Mouse (Mus musculus) embryo, embryonic 10.5 days (tissue): ENCODE results near the gene Clmp.
A peak's percentile ranks its signal among the peaks of the same experiment; 100 is the strongest.
"Not testable (repeated sequence)": the region's sequence is repeated elsewhere in the genome, so short reads cannot be mapped to it uniquely, and the experiment has no call there.

Experiments
- DNase-seq: peaks from one replicate; pipeline ENCODE4 v3.0.0-alpha.2; 2015; ENCODE audit warnings: low spot score

Clmp gene

DNA sequence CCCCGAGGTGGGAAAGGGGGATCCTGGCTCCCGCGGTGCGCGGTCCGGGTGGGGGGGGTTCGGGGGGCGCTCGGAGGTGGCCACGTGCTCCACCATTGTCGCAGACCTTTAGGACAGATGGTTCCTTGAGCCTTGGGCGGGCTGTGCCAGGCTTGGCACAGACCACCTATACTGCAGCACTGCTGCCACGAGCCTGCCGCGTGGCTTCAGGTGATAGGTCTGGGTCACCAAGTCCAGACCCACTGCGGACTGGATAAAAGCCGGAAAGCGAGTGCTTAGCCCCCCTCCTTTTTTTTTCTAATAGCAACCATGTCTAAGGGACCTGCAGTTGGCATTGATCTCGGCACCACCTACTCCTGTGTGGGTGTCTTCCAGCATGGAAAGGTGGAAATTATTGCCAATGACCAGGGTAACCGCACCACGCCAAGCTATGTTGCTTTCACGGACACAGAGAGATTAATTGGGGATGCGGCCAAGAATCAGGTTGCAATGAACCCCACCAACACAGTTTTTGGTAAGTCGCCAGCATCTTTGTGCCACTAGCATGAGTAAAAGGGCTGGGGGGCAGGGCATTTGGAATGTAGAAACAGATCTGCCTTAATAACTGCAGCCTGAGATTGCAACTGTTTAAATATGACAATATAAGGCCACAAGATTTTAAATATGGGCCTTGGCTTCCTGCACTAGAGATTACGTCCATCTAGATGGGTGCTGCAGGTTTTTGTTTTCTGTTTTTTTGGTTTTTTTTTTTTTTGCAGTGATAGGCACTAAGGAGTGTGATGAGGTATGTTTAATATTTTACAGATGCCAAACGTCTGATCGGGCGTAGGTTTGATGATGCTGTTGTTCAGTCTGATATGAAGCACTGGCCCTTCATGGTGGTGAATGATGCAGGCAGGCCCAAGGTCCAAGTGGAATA is 116.1 kb downstream of the Clmp start:
- DNase-seq, result peak; percentile 63

DNA sequence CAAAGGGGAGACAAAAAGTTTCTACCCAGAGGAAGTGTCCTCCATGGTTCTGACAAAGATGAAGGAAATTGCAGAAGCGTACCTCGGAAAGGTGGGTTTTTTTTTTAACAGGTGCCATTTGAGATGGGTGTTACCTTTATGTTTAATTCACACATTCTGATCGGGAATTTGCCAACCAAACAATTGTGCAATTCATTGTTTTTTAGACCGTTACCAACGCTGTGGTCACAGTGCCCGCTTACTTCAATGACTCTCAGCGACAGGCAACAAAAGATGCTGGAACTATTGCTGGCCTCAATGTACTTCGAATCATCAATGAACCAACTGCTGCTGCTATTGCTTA is 116.7 kb downstream of the Clmp start:
- not testable (repeated sequence) for DNase-seq

DNA sequence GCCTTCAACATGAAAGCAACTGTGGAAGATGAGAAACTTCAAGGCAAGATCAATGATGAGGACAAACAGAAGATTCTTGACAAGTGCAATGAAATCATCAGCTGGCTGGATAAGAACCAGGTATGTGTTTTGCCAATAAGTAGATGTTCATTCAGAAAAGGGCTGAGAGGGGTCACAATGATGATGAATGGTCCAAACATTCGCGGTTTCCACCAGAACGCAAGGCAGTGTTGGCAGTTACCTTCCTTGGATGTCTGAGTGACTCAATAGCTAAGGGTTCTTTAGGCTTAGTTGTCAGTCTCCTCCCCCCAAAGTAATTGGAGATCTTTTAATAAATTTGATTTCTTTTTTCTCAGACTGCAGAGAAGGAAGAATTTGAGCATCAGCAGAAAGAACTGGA is 118.8 kb downstream of the Clmp start:
- not testable (repeated sequence) for DNase-seq

DNA sequence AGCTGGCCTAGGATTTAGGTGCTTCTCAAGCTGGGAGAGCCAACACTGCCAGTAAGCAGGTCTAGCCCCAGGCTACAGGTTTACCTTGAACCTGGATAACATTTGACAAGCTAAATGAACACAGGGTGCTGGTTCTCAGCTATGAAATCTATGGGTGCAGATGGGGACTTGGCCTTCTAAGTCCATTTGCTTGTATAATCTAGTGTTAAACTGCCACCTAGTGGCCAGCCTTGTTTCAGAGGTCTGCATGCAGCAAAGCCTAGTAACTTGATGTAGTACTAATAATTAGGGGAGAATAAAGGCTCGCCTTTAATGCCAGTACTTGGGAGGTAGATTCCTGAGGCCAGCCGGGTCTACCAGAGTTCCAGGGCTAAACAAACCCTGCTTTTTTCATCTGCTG is 119.5 kb downstream of the Clmp start:
- DNase-seq, result peak; percentile 83

DNA sequence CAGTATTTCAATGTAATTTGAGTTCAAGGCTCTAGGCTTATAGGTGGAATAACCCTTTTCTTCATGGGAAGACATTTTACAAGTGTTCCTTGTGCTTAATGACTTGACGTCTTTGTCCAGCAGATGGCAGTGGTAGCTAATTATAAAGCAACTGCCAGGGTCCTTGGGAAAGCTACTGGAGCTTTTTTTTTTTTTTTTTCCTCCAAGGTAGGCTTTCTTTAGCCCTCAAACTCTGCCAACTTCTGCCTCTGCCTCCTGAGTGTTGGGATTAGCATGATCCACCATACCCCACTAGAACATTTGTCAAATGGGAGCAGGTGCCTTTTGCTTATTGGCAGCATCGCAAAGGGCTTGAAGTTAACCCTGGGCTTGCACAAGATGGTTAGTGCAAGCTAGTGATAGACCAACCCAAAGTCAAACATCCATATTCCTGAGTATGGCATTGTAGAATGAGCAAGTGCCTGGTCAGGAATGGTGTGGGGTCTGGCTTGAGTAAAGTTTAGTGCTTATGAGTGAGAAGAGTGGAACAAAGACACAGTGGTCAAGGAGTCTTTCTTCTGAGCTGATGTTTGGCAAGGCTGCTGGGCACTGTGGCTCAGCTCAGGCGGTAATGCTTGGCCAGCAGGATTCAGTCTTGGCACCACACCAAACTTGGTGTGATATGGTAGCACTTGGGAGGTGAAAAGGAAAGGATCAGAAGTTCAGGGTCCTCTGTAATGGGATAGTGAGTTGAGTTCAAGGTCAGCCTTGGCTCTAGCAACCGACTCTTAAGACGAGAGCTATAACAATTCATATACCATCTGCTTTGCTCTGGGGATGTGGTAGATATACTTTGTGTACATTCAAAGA is 120.9 kb downstream of the Clmp start:
- peak; percentile 86 for DNase-seq

DNA sequence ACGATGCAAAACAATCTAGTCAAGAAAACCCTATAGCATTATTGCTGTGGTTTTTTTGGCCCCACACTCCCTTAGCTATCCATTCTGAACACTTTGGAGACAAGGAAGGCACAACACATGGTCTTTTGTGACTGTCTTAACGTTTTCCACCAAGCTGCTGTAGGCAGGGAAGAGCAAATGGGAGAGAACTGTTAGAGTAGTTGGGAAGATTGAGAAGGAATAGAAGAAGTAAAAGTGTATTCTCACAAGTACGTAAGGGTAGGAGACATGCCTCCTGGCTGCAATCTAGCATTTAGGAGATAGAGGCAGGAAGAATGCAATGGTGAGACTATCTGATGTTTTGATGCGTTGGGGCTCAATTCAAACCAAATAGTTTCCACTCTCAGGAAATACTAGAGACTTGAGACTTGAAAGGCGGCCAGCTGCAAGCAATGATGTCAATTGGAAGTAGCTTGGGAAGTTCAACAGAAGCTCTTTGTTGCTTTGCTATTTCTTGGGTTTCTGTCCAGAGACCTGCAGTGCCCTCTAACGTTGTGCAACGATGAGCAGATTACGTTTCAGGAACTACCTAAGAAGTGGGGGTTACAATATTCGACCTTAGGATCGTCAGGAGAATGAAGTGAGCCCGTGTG is 121.6 kb downstream of the Clmp start:
- DNase-seq, result peak; percentile 66

DNA sequence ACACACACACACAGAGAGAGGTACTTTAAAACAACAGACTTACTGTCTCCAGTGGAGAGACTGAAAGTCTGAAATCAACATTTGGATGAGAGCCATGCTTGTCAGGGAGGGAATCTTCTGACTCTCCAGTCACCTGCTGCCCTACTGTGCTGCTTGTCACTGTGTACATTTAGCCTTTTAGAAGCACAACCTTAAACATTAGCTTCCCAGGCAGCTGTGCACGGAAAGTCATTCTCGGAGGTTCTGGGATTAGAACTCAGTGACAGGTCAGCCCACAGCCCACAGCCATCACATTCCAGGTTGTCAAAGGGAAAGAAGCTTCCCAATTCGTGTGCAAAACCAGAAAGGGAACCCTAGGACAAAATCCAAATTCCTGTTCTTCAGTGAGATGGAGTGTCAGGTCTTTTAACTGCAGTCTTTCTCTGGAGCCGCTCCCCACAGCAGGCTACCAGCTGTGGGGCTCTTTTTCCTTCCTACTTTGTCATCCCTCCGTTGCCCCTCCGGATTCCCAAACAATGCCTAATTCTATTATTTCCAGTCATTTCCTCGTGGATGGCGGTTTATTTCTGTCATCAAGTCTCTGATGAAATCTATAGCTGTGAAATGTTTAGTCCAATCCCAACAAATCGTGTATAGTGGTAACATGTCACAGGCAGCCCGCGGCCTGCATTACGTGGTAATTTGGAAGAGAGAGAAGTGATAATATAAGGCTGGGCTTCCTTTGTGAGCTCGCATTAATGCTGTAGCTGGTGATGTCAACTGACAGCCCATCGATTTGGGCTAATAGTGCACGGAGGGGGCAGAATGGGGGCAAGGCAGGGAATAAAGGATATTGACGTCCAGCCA is 122.5 kb downstream of the Clmp start:
- DNase-seq, result peak; percentile 39

DNA sequence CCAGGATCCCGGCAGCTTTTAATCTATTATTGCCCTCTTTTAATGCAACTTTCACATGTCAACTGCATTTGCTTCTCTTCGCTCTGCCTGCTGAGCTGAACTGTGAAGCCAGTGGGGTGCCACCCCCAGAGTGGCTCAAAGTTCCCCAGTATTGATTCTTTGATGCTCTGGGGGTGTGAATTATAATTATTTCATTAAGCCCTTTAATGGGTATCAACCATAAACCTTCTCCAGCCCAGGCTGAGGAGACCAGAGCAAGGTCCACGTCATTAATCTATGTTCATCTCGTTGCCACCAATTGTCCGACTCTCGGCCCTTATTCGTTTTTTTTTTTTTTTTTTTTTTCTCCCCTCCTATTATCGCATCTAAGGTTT is 123.1 kb downstream of the Clmp start:
- no peak for DNase-seq

DNA sequence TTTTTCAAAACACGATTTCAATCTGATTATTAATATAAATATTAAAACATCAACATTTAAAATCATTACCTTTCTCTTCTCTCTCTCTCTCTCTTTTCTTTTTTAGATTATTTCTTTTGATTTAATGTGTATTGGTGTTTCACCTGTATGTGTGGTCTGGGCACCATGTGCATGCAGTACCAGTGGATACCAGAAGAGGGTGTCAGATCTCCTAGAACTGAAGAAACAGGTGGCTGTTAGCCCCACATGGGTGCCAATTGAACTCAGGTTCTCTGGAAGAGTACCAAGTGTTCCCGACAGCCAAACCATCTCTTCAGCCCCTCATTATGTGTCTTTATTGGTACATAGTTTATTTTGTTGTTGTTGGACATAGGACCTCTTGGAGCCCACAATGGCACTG is 126.1 kb downstream of the Clmp start:
- DNase-seq, result no peak

DNA sequence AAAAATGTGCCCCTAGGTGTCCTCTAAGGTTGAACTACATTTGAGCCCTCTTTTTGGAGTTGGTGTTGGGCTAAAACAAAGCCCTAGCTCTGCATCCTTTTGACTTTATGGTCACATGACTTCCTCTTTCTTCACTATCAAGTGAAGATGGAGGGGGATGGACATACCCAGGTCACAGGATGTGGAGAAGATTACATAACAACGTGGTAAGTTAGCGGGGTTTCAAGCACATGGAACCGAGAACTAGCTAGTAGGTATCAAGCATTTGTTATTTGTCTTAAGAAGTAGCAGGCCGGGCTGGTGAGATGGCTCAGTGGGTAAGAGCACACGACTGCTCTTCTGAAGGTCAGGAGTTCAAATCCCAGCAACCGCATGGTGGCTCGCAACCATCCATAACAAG is 128.3 kb downstream of the Clmp start:
- DNase-seq, result no peak

DNA sequence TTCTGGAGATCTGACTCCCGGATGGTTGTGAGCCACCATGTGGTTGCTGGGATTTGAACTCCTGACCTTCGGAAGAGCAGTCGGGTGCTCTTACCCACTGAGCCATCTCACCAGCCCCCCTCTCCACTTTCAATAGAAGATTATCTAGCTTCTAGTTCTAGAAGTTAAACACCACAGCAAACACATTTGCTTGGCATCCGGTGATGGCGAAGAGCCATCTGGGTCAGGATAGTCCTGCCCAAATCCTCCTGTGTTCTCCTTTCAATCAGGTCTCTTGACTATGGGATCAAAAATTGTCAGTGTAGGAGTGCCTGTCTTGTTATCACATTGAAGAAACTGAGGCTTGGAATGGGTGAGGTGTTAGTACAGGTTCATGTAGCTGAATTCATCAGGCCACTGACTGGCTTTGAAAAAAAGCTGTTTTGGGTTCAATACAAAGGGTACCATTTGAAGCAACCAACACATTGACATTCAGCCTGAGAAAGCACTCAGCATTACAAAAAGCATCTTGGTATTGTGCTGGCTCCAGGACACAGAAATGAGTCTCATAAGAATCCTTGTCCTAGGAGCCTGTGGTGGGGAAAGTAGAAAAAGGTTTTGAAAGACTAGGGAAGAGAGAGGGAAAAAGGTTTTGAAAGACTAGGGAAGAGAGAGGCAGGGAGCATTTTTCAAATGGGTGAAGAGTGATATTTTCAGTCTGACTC is 131.7 kb downstream of the Clmp start:
- DNase-seq, result no peak

DNA sequence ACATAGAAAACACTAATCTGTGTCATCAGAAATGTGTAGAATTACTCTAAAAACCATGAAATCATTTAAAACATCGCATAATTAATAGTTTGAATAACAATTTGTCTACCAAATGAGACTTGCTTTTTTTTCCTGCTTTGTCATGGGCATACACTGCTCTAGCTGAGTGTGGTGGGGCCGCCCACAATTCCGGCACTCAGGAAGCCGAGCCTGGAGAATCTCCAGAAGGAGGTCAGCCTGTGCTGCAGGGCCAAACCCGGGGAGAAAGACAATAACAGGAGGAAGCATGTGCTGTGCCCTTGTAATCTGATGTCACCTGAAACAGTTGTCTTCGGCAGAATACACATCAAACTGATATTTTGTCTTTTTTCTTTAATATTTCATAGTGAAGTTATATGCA is 139.8 kb downstream of the Clmp start:
- DNase-seq, result no peak

DNA sequence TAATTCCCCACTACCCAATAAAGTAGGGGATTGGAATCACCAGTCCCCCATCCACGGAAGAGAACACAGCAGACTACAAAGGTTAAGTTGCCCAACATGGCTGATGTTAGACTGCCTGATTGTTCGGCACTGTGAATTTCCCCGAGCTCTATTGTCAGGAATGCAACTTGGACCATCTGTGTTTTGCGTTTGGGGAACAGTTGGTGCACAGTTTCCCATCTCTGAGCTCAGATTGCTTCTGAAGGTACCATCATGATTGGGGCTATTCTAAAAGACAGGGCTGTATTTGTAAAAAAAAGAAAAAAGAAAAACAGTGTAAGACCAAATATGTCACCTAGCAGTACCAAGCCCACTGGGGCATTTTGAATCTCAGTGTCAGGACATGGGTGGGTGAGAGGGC is 141.6 kb downstream of the Clmp start:
- DNase-seq, result no peak

DNA sequence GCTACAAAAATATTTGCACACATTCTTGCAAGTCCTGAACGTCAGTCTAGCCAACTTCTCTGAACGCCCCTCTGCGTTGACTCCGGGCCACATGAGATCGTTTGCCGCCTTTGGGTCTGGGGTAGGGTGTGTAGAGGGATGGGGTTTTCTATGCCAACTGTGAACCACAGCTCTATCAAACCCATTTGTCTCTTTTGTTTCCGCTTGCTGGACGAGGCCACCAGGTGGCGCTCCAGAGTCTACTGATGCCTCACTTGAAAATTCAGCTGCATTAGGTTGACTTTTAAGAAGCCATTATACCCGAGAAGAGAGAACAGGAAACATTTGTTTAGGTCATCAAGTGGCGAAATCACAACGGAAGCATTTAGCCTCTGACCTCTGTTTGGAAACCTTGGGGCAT is 148.8 kb downstream of the Clmp start:
- peak; percentile 93 for DNase-seq
